Mouse (Mus musculus): Measurements from ENCODE around the gene Megf11. TPM values are rescaled to one million over a fixed set of nuclear protein-coding genes. Genes with fewer than 3 reads are reported as not detected.

The Megf11 gene
- total and polyA plus RNA-seq, 3 experiments = 0.08 to 0.93 TPM; not detected in 1

- H3K27ac ChIP-seq (ENCODE audit: control insufficient read depth, low read depth, low read length) = no peak overlapping the region
- no peaks in the 10 kb centered on the region for H3K4me1 ChIP-seq (ENCODE audit: control insufficient read depth in 1 of 2, insufficient read depth in 2 of 2, low read length in 2 of 2)
- H3K36me3 ChIP-seq (ENCODE audit: control insufficient read depth in 1 of 2, insufficient read depth in 2 of 2, low read length in 2 of 2) = no peaks in the 10 kb centered on the region
- H3K9me3 ChIP-seq (replicated peaks; ENCODE audit: insufficient read depth, low read length) = no peaks in the 10 kb centered on the region
- no peak for DNase-seq (ENCODE audit: low read depth, low spot score)
- no peak overlapping the region for H3K9ac ChIP-seq (ENCODE audit: control insufficient read depth, low read depth, low read length, poor library complexity, severe bottlenecking)
- TF ChIP-seq GABPA (IDR thresholded peaks at IDR 0.05; ENCODE audit: low read depth, low read length) (no peak), POLR2AphosphoS5 (IDR thresholded peaks at IDR 0.05; ENCODE audit: borderline replicate concordance, low read depth, low read length) (no peak)
- peaks cover 7 to 22% of the 10 kb centered on the region in 2 experiments for H3K27me3 ChIP-seq (ENCODE audit: control insufficient read depth in 1 of 2, insufficient read depth in 2 of 2, low read length in 2 of 2)
- H3K4me3 ChIP-seq (ENCODE audit: control insufficient read depth in 1 of 2, insufficient read depth in 1 of 2, low read depth in 2 of 2, low read length in 2 of 2) = no peak overlapping the region
- no peaks in the 10 kb centered on the region for H3K79me2 ChIP-seq (ENCODE audit: control insufficient read depth, insufficient read depth, low read length, poor library complexity)
Measured at GRCm38 (mm10) chr9:64548332-64548731, 162.9 kb downstream of the Megf11 start.

- TF ChIP-seq ETS1 (IDR thresholded peaks at IDR 0.05; ENCODE audit: low read depth, low read length) = no peak
- TF ChIP-seq MAZ (IDR thresholded peaks at IDR 0.05; ENCODE audit: low read depth, low read length) = no peak
- no peak for TF ChIP-seq USF1 (IDR thresholded peaks at IDR 0.05; ENCODE audit: low read depth, low read length)
- no peak for TF ChIP-seq UBTF (IDR thresholded peaks at IDR 0.05; ENCODE audit: borderline replicate concordance, insufficient read depth, low read depth, low read length)
- TF ChIP-seq MAX (IDR thresholded peaks at IDR 0.05; ENCODE audit: low read length) = no peak
- TF ChIP-seq NELFE (IDR thresholded peaks at IDR 0.05; ENCODE audit: low read depth, low read length) = no peak
- no peak for TF ChIP-seq GABPA (IDR thresholded peaks at IDR 0.05; ENCODE audit: low read depth, low read length)
- TF ChIP-seq MYC (IDR thresholded peaks at IDR 0.05; ENCODE audit: low read depth, low read length) = no peak
- no peak for TF ChIP-seq TAL1 (IDR thresholded peaks at IDR 0.05; ENCODE audit: low read length)
- no peak for TF ChIP-seq POLR2AphosphoS5 (IDR thresholded peaks at IDR 0.05; ENCODE audit: borderline replicate concordance, low read depth, low read length)
- TF ChIP-seq USF2 (IDR thresholded peaks at IDR 0.05; ENCODE audit: borderline replicate concordance in 1 of 2, insufficient read depth in 1 of 2, low read depth in 1 of 2, low read length in 2 of 2) = no peak
- TF ChIP-seq CHD1 (IDR thresholded peaks at IDR 0.05; ENCODE audit: low read depth, low read length) = no peak
- TF ChIP-seq SMC3 (IDR thresholded peaks at IDR 0.05; ENCODE audit: low read depth, low read length) = no peak
- no peak for TF ChIP-seq TCF12 (IDR thresholded peaks at IDR 0.05; ENCODE audit: low read depth, low read length)
- TF ChIP-seq KAT2A (conservative IDR thresholded peaks at IDR 0.05; ENCODE audit: low read depth, low read length) = no peak
- Histone ChIP-seq H3K4me3 (ENCODE audit: control insufficient read depth in 1 of 2, insufficient read depth in 1 of 2, low read depth in 2 of 2, low read length in 2 of 2) (no peak overlapping the region), H3K4me1 (ENCODE audit: control insufficient read depth in 1 of 2, insufficient read depth in 2 of 2, low read length in 2 of 2) (no peaks in the 10 kb centered on the region), H3K9me3 (replicated peaks; ENCODE audit: insufficient read depth, low read length) (no peaks in the 10 kb centered on the region), H3K27ac (ENCODE audit: control insufficient read depth, low read depth, low read length) (no peak overlapping the region), H3K9ac (ENCODE audit: control insufficient read depth, low read depth, low read length, poor library complexity, severe bottlenecking) (no peak overlapping the region), H3K79me2 (ENCODE audit: control insufficient read depth, insufficient read depth, low read length, poor library complexity) (no peaks in the 10 kb centered on the region), H3K36me3 (ENCODE audit: control insufficient read depth in 1 of 2, insufficient read depth in 2 of 2, low read length in 2 of 2) (no peaks in the 10 kb centered on the region), H3K27me3 (ENCODE audit: control insufficient read depth in 1 of 2, insufficient read depth in 2 of 2, low read length in 2 of 2) (peaks cover 16 to 20% of the 10 kb centered on the region in 2 experiments)
- DNase-seq (ENCODE audit: low read depth, low spot score) = no peak
Measured at GRCm38 (mm10) chr9:64551307-64551706, 165.9 kb downstream of the Megf11 start.
